9 mouse cellular contexts compared by ENCODE assay signal in the genomic region with DNA sequence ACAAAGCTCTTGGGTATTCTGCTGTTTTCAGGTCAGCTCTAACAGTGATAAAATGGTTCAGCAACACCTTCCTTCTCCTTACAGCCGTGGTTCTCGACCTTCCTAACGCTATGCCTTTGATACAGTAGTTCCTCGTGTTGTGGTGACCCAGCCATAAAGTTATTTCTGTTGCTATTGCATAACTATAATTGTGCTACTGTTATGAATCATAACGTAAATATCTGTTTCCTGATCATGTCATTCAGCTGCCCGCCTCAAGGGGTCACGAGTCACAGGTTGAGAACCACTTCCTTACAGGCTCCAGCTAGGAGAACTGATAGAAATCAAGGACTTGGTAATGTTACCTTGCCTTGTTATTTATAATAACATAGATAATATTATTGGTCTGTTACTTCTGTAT. TPM values are rescaled to one million over a fixed set of nuclear protein-coding genes. Genes with fewer than 3 reads are reported as not detected.
DNase-seq lines count a peak whose midpoint lies in the region; ATAC-seq and TF ChIP-seq lines count a peak whose summit lies in the region.
"Had no signal": no experiment of that assay in that cellular context is flagged by ENCODE, and none has a peak within 500 bp of the region (broad histone marks: within the 10 kb centered on the region; RNA-seq: fewer than 3 reads in every experiment).

No protein-coding gene starts in this region.

- H3K9ac ChIP-seq in kidney, embryonic 14.5 days (ENCODE audit: low read depth, low read length): no peak overlapping the region
- H3K9ac ChIP-seq in intestine, embryonic 15.5 days: no peak overlapping the region
- H3K9ac ChIP-seq: limb, embryonic 12.5 days had no signal

- DNase-seq in kidney, adult 2 months: peak; percentile 42
- DNase-seq in adipocyte (ENCODE audit: low spot score): peak; percentile 29
- DNase-seq in layer of hippocampus, adult 9-11 months: no peak
- no peak for DNase-seq in ovary, postnatal 14 days (ENCODE audit: low spot score)
- DNase-seq in cerebellum, postnatal 10 days: no peak

- H3K27me3 ChIP-seq in kidney, adult 2 months (replicated peaks; ENCODE audit: control insufficient read depth, insufficient read depth, low read length): no peaks in the 10 kb centered on the region
- H3K27me3 ChIP-seq in kidney, embryonic 14.5 days (ENCODE audit: control insufficient read depth, insufficient read depth, low read length): no peaks in the 10 kb centered on the region
- H3K27me3 ChIP-seq in intestine, embryonic 15.5 days (replicated peaks): no peaks in the 10 kb centered on the region
- H3K27me3 ChIP-seq: limb, embryonic 12.5 days had no signal

- H3K4me1 ChIP-seq in kidney, adult 2 months (ENCODE audit: control insufficient read depth, insufficient read depth, low read length): peaks cover 2% of the 10 kb centered on the region
- peaks cover 1% of the 10 kb centered on the region; the same call in 1 of the 2 replicates for H3K4me1 ChIP-seq in kidney, embryonic 14.5 days (ENCODE audit: control insufficient read depth, insufficient read depth, low read length)
- peaks cover 20% of the 10 kb centered on the region for H3K4me1 ChIP-seq in intestine, embryonic 15.5 days (replicated peaks)

- WGBS in kidney, adult 2 months: 63% methylated on average over 7 of the region's 7 CpGs
- 75% methylated on average over 7 of the region's 7 CpGs for WGBS in kidney, embryonic 14.5 days
- WGBS in intestine, embryonic 15.5 days: 45% methylated on average over 7 of the region's 7 CpGs

- no peaks in the 10 kb centered on the region for H3K9me3 ChIP-seq in kidney, embryonic 14.5 days (ENCODE audit: control insufficient read depth, low read length)
- H3K9me3 ChIP-seq in intestine, embryonic 15.5 days: no peaks in the 10 kb centered on the region
- H3K9me3 ChIP-seq: limb, embryonic 12.5 days had no signal

- H3K4me2 ChIP-seq in kidney, embryonic 14.5 days (replicated peaks; ENCODE audit: low read depth, low read length): no peak overlapping the region
- H3K4me2 ChIP-seq in intestine, embryonic 15.5 days (replicated peaks): no peak overlapping the region
- H3K4me2 ChIP-seq: limb, embryonic 12.5 days had no signal

- TF ChIP-seq POLR2A in kidney, adult 2 months (IDR thresholded peaks at IDR 0.05; ENCODE audit: low read depth, low read length): no peak

- ATAC-seq in kidney, embryonic 14.5 days (ENCODE audit: low FRiP score, low TSS enrichment): no peak
- ATAC-seq in intestine, embryonic 15.5 days: peak; percentile 86
- ATAC-seq in megakaryocyte-erythroid progenitor cell, adult 5-6 weeks (replicated peaks; ENCODE audit: low FRiP score, low TSS enrichment, poor library complexity, severe bottlenecking): peak; percentile 74

- no peak overlapping the region for H3K4me3 ChIP-seq in kidney, adult 2 months (ENCODE audit: insufficient read depth, low read depth, low read length)
- no peak overlapping the region for H3K4me3 ChIP-seq in kidney, embryonic 14.5 days (ENCODE audit: low read length)
- H3K4me3 ChIP-seq in intestine, embryonic 15.5 days (replicated peaks): no peak overlapping the region
- H3K4me3 ChIP-seq: limb, embryonic 12.5 days had no signal

- peak overlapping the region; percentile 71; the same call in 1 of the 2 replicates for H3K27ac ChIP-seq in kidney, adult 2 months (ENCODE audit: insufficient read depth, low read depth, low read length)
- H3K27ac ChIP-seq in kidney, embryonic 14.5 days (ENCODE audit: low read depth, low read length): no peak overlapping the region
- H3K27ac ChIP-seq in intestine, embryonic 15.5 days: no peak overlapping the region
- H3K27ac ChIP-seq: limb, embryonic 12.5 days had no signal

- 0 out of 2 replicates have a peak, but pooled peaks have one; percentile 23 for TF ChIP-seq CTCF in kidney, adult 2 months (conservative IDR thresholded peaks at IDR 0.05; ENCODE audit: insufficient read depth, insufficient read length, low read depth, low read length)

- no peaks in the 10 kb centered on the region for H3K36me3 ChIP-seq in kidney, adult 2 months (ENCODE audit: control insufficient read depth, insufficient read depth, low read length)
- H3K36me3 ChIP-seq in kidney, embryonic 14.5 days (ENCODE audit: control insufficient read depth, insufficient read depth, low read length): no peaks in the 10 kb centered on the region
- no peaks in the 10 kb centered on the region for H3K36me3 ChIP-seq in intestine, embryonic 15.5 days
- H3K36me3 ChIP-seq: limb, embryonic 12.5 days had no signal

RNA-seq across cellular contexts. Expression of gene Pcp4l1, which starts 11.8 kb away (rescaled TPM):
- 11.2 and 12.8 TPM in 2 replicates for polyA plus RNA-seq in kidney, adult 2 months (2012; rRNA removed)
- polyA plus RNA-seq in kidney, embryonic 14.5 days (2014; fragmentation: Nextera tagmentation; extraction: Ambion mirVana): 2.1 and 2.6 TPM in 2 replicates
- 16.4 and 18.5 TPM in 2 replicates for polyA plus RNA-seq in intestine, embryonic 15.5 days (2015; fragmentation: Nextera tagmentation; extraction: Ambion mirVana)
- 0.69 and 3.6 TPM in 2 replicates for total RNA-seq in megakaryocyte-erythroid progenitor cell, adult 5-6 weeks (2014; fragmentation: Nextera tagmentation)
- 1.1 TPM in 1 of 2 replicates, not detected in the other for total RNA-seq in megakaryocyte-erythroid progenitor cell, adult 5-6 weeks (2017)

RNA-seq across cellular contexts. Expression of gene Nr1i3, which starts 29.5 kb away (rescaled TPM):
- 0.48 and 0.67 TPM in 2 replicates for polyA plus RNA-seq in kidney, adult 2 months (2012; rRNA removed)
- polyA plus RNA-seq in kidney, embryonic 14.5 days (2014; fragmentation: Nextera tagmentation; extraction: Ambion mirVana): 0.24 and 0.27 TPM in 2 replicates
- polyA plus RNA-seq in intestine, embryonic 15.5 days (2015; fragmentation: Nextera tagmentation; extraction: Ambion mirVana): 9.2 and 10.5 TPM in 2 replicates
- total RNA-seq in megakaryocyte-erythroid progenitor cell, adult 5-6 weeks (2014; fragmentation: Nextera tagmentation): 0.07 TPM in 1 of 2 replicates, not detected in the other
- 0.38 TPM in 1 of 2 replicates, not detected in the other for total RNA-seq in megakaryocyte-erythroid progenitor cell, adult 5-6 weeks (2017)

RNA-seq across cellular contexts. Expression of gene Mpz, which starts 33.8 kb away (rescaled TPM):
- 3.5 and 7.7 TPM in 2 replicates for polyA plus RNA-seq in kidney, adult 2 months (2012; rRNA removed)
- 0.24 TPM in 1 of 2 replicates, not detected in the other for polyA plus RNA-seq in kidney, embryonic 14.5 days (2014; fragmentation: Nextera tagmentation; extraction: Ambion mirVana)
- 1.1 and 1.3 TPM in 2 replicates for polyA plus RNA-seq in intestine, embryonic 15.5 days (2015; fragmentation: Nextera tagmentation; extraction: Ambion mirVana)
- not detected in 2 replicates for total RNA-seq in megakaryocyte-erythroid progenitor cell, adult 5-6 weeks (2014; fragmentation: Nextera tagmentation)
- 0.61 TPM in 1 of 2 replicates, not detected in the other for total RNA-seq in megakaryocyte-erythroid progenitor cell, adult 5-6 weeks (2017)

RNA-seq across cellular contexts. Expression of gene Sdhc, which starts 33.9 kb away (rescaled TPM):
- 814 and 951 TPM in 2 replicates for polyA plus RNA-seq in kidney, adult 2 months (2012; rRNA removed)
- polyA plus RNA-seq in kidney, embryonic 14.5 days (2014; fragmentation: Nextera tagmentation; extraction: Ambion mirVana): 291 and 322 TPM in 2 replicates
- 360 and 387 TPM in 2 replicates for polyA plus RNA-seq in intestine, embryonic 15.5 days (2015; fragmentation: Nextera tagmentation; extraction: Ambion mirVana)
- total RNA-seq in megakaryocyte-erythroid progenitor cell, adult 5-6 weeks (2014; fragmentation: Nextera tagmentation): 150 and 178 TPM in 2 replicates
- total RNA-seq in megakaryocyte-erythroid progenitor cell, adult 5-6 weeks (2017): 72.0 and 84.7 TPM in 2 replicates

RNA-seq across cellular contexts. Expression of gene Tomm40l, which starts 38.0 kb away (rescaled TPM):
- 46.4 and 51.8 TPM in 2 replicates for polyA plus RNA-seq in kidney, adult 2 months (2012; rRNA removed)
- 31.3 and 36.4 TPM in 2 replicates for polyA plus RNA-seq in kidney, embryonic 14.5 days (2014; fragmentation: Nextera tagmentation; extraction: Ambion mirVana)
- polyA plus RNA-seq in intestine, embryonic 15.5 days (2015; fragmentation: Nextera tagmentation; extraction: Ambion mirVana): 31.4 and 32.0 TPM in 2 replicates
- total RNA-seq in megakaryocyte-erythroid progenitor cell, adult 5-6 weeks (2014; fragmentation: Nextera tagmentation): 22.3 and 46.9 TPM in 2 replicates
- 25.0 and 33.7 TPM in 2 replicates for total RNA-seq in megakaryocyte-erythroid progenitor cell, adult 5-6 weeks (2017)

Comparison
In these comparisons a context has a peak if more than half of its experiments do, and no peak if none do; other contexts are left out.
1. DNase-seq: peak in kidney, adult 2 months (single experiment) and adipocyte (single experiment); none in layer of hippocampus, adult 9-11 months (single experiment), ovary, postnatal 14 days (single experiment) and cerebellum, postnatal 10 days (0 of 2).